Mouse (Mus musculus) cerebellum, postnatal 36 days (tissue): ENCODE results near the gene Slc35c2.

ENCODE experiments used
- DNase-seq, 2 experiments: peaks; one replicate each; pipeline ENCODE4 v3.0.0; 2021 to 2022; ENCODE audit warnings: mixed read lengths in 2 of 2

Slc35c2 gene

GRCm38 (mm10) chr2:165234613-165235291 is 52.9 kb downstream of the Slc35c2 start, which contains the start of gene Cdh22:
Cdh22 (minus strand) TSS chr2:165234853.
- DNase-seq = peak; percentile 77 to 79

GRCm38 (mm10) chr2:165234291-165234612 is 53.4 kb downstream of the Slc35c2 start:
- peak in 1 of 2 experiments; percentile 51 for DNase-seq

- DNase-seq = peak; percentile 61 to 72
Measured at GRCm38 (mm10) chr2:165233491-165234290, 54.0 kb downstream of the Slc35c2 start.

- peak in 1 of 2 experiments; percentile 45 for DNase-seq
Measured at GRCm38 (mm10) chr2:165229050-165229449, 58.6 kb downstream of the Slc35c2 start.
